Mouse (Mus musculus) embryonic facial prominence, embryonic 10.5 days (tissue): ENCODE results near the gene Tspan3. TPM values are rescaled to one million over a fixed set of nuclear protein-coding genes. Genes with fewer than 3 reads are reported as not detected.

Experiments
- DNase-seq: peaks from one replicate; pipeline ENCODE4 v3.0.0-alpha.2; 2017; ENCODE audit warnings: low spot score
- H3K27ac ChIP-seq: fragments of 300-500 bp; sonication (generic); replicated peaks from 2 replicates; pipeline ENCODE4 v1.5.1; 2016; ENCODE audit warnings: mild to moderate bottlenecking
- H3K27me3 ChIP-seq: fragments of 300-500 bp; sonication (generic); replicated peaks from 2 replicates; pipeline ENCODE4 v1.6.1; 2016; ENCODE audit warnings: low read depth, mild to moderate bottlenecking; ENCODE audit not compliant: poor library complexity, severe bottlenecking
- H3K36me3 ChIP-seq: fragments of 300-500 bp; sonication (generic); replicated peaks from 2 replicates; pipeline ENCODE4 v1.6.1; 2016; ENCODE audit warnings: mild to moderate bottlenecking, moderate library complexity
- H3K4me1 ChIP-seq: fragments of 300-500 bp; sonication (generic); 2 replicates; pipeline ENCODE4 v1.6.1; 2016
- H3K4me3 ChIP-seq: fragments of 300-500 bp; sonication (generic); 2 replicates; pipeline ENCODE4 v1.5.1; 2016; ENCODE audit warnings: mild to moderate bottlenecking, moderate library complexity
- H3K9me3 ChIP-seq: fragments of 300-500 bp; sonication (generic); 2 replicates; pipeline ENCODE4 v1.6.1; 2016; ENCODE audit warnings: mild to moderate bottlenecking
- WGBS: fragments of 180-500 bp; shearing (Covaris S2); methylation state at CpG from one replicate; pipeline ENCODE4 v1.1.7; 2016; 5-methylcytosine and 5-hydroxymethylcytosine counted together
- polyA plus RNA-seq: library from polyadenylated mRNA; unstranded; fragments of >200 nt; fragmentation: Nextera tagmentation; extraction: Ambion mirVana; gene quantifications from 2 replicates; pipeline ENCODE4 v1.2.1, GENCODE M21; 2016

Gene Tspan3
- 474 and 482 TPM in 2 replicates for polyA plus RNA-seq

GRCm38 (mm10) chr9:56165377-56165776 lies at the start of gene Tspan3:
TSS of gene Tspan3 (minus strand) at chr9:56165477.
- H3K27ac ChIP-seq = no peak within 1 kb of the TSS
- WGBS = 93% methylated on average over 6 of the region's 6 CpGs
- no peaks in the 10 kb centered on the region for H3K9me3 ChIP-seq
- peaks cover 50% of the 10 kb centered on the region for H3K4me1 ChIP-seq
- no peaks in the 10 kb centered on the region for H3K27me3 ChIP-seq
- no peak within 1 kb of the TSS for H3K4me3 ChIP-seq
- H3K36me3 ChIP-seq = no peaks in the 10 kb centered on the region
- no peak for DNase-seq

DNA sequence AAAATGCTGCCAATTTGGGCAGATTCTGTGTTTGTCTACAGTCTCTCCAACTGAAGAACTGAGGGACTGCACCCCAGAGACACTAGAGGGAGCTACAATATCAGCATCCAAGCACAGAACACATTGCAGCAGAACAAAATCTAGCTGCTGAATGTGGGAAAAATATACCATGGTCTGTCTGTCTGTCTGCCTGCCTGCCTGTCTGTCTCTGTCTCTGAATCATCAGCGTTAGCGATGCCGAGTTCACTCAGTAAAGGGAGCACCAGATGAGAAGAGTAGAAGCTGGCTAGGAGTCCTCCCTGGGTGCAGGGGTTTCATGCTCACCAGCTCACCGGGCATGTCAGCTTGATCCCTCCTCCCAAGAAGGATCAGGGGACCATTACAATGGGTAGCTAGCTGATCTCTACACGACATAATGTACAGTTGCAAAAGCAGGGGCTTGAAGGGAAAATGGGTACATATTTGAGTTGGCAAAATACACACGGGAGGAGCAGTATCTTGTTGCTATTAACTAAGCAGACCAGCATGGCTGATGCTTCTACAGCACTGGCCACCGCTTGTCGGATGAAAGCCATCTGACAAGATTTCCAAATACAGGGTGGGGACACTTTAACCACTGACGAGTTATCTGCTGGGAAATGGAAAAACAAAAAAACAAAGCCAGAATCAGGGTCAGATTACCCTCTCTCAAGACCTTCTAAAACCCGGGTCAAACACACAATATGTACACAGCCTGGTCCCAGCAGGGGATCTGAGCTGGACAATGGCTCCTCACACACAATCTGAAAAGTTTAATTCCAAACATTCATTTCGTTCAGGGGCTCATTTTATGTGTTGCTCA lies 48.4 kb upstream of the Tspan3 start:
- Histone ChIP-seq H3K9me3 (no peaks in the 10 kb centered on the region), H3K4me1 (peaks cover 14% of the 10 kb centered on the region), H3K27me3 (no peaks in the 10 kb centered on the region), H3K36me3 (no peaks in the 10 kb centered on the region), H3K4me3 (no peak overlapping the region; the same call in 1 of the 2 replicates), H3K27ac (no peak overlapping the region)
- peak; percentile 45 for DNase-seq
- 26% methylated on average over 11 of the region's 11 CpGs for WGBS

GRCm38 (mm10) chr9:56208817-56209216 lies 43.5 kb upstream of the Tspan3 start:
- DNase-seq = no peak
- no peaks in the 10 kb centered on the region for H3K27me3 ChIP-seq
- WGBS = 85% methylated on average over 8 of the region's 8 CpGs
- H3K4me3 ChIP-seq = no peak overlapping the region
- peaks cover 8% of the 10 kb centered on the region for H3K4me1 ChIP-seq
- H3K9me3 ChIP-seq = no peaks in the 10 kb centered on the region
- no peak overlapping the region for H3K27ac ChIP-seq
- H3K36me3 ChIP-seq = peaks cover 28% of the 10 kb centered on the region

- no peaks in the 10 kb centered on the region for H3K9me3 ChIP-seq
- 87% methylated on average over 5 of the region's 5 CpGs for WGBS
- H3K27ac ChIP-seq = no peak overlapping the region
- peaks cover 4% of the 10 kb centered on the region; the same call in 1 of the 2 replicates for H3K4me1 ChIP-seq
- H3K27me3 ChIP-seq = no peaks in the 10 kb centered on the region
- H3K36me3 ChIP-seq = peaks cover 28% of the 10 kb centered on the region
- no peak overlapping the region for H3K4me3 ChIP-seq
- no peak for DNase-seq
Observed at GRCm38 (mm10) chr9:56207516-56207915, 42.2 kb upstream of the Tspan3 start.

- H3K4me1 ChIP-seq = peaks cover 4% of the 10 kb centered on the region; the same call in 1 of the 2 replicates
- no peaks in the 10 kb centered on the region for H3K27me3 ChIP-seq
- no peaks in the 10 kb centered on the region for H3K9me3 ChIP-seq
- peaks cover 28% of the 10 kb centered on the region for H3K36me3 ChIP-seq
- H3K4me3 ChIP-seq = no peak overlapping the region
- H3K27ac ChIP-seq = no peak overlapping the region
- no peak for DNase-seq
- WGBS = 92% methylated on average over 10 of the region's 10 CpGs
Observed at GRCm38 (mm10) chr9:56207083-56207482, 41.8 kb upstream of the Tspan3 start.

GRCm38 (mm10) chr9:56205336-56205735 lies 40.1 kb upstream of the Tspan3 start:
- H3K4me1 ChIP-seq = peaks cover 18% of the 10 kb centered on the region
- WGBS = 84% methylated on average over 11 of the region's 11 CpGs
- DNase-seq = no peak
- H3K4me3 ChIP-seq = no peak overlapping the region
- no peak overlapping the region for H3K27ac ChIP-seq
- no peaks in the 10 kb centered on the region for H3K27me3 ChIP-seq
- peaks cover 28% of the 10 kb centered on the region for H3K36me3 ChIP-seq
- H3K9me3 ChIP-seq = no peaks in the 10 kb centered on the region

DNA sequence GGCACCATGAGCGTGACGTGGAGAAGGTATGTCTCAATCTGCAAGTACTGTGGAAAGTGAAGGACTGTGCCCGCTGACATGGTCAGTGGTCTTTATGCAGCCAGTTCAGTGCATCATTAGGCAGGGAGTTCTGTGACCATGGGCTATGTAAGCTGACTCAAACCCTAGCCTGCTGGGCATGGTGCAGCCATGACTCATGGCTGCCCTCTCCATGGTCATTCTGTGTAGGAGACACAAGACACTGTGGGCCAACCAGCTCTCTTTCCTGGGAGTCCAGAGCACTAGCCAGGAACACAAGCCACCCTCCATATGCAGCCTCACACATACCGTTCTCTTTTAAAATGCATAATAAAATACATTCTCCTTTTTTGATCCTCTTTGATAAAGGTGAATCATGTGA lies 39.0 kb upstream of the Tspan3 start:
- H3K27me3 ChIP-seq = 0 out of 2 replicates have a peak, but pooled peaks cover 6% of the 10 kb centered on the region
- no peak overlapping the region for H3K27ac ChIP-seq
- H3K9me3 ChIP-seq = no peaks in the 10 kb centered on the region
- H3K4me3 ChIP-seq = no peak overlapping the region
- peaks cover 23% of the 10 kb centered on the region for H3K4me1 ChIP-seq
- DNase-seq = no peak
- H3K36me3 ChIP-seq = peaks cover 28% of the 10 kb centered on the region
- 93% methylated on average over 4 of the region's 4 CpGs for WGBS

- H3K27me3 ChIP-seq = peaks cover 13% of the 10 kb centered on the region
- peaks cover 31% of the 10 kb centered on the region for H3K4me1 ChIP-seq
- no peak overlapping the region for H3K4me3 ChIP-seq
- H3K27ac ChIP-seq = no peak overlapping the region
- peaks cover 13% of the 10 kb centered on the region for H3K36me3 ChIP-seq
- no peaks in the 10 kb centered on the region for H3K9me3 ChIP-seq
- WGBS = 38% methylated on average over 14 of the region's 14 CpGs
- peak; percentile 91 for DNase-seq
Observed at GRCm38 (mm10) chr9:56200645-56201314, 35.5 kb upstream of the Tspan3 start.

- Histone ChIP-seq H3K27ac (no peak overlapping the region), H3K27me3 (peaks cover 13% of the 10 kb centered on the region), H3K4me3 (no peak overlapping the region), H3K36me3 (peaks cover 7% of the 10 kb centered on the region; the same call in 1 of the 2 replicates), H3K9me3 (no peaks in the 10 kb centered on the region), H3K4me1 (peaks cover 29% of the 10 kb centered on the region)
- DNase-seq = peak; percentile 6
- 59% methylated on average over 2 of the region's 2 CpGs for WGBS
Observed at GRCm38 (mm10) chr9:56200200-56200599, 34.9 kb upstream of the Tspan3 start.

DNA sequence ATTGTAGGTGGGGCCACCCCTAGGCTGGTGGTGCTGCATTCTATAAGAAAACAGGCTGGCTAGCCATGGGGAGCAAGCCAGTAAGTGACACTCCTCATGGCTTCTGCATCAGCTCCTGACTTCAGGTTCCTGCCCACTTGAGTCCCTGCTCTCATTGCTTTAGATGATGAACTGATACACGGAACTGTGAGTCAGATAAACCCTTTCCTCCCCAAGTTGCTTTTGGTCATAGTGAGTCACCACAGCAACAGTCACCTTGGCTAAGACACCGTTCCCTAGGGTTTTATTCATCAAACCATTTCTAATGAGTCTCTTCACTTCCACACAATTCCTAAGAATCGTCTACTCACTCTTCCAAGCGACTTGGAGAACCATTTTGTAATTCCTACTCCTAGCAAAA lies 31.6 kb upstream of the Tspan3 start:
- H3K4me1 ChIP-seq = peaks cover 51% of the 10 kb centered on the region
- no peaks in the 10 kb centered on the region for H3K36me3 ChIP-seq
- H3K27me3 ChIP-seq = peaks cover 28% of the 10 kb centered on the region
- no peak overlapping the region for H3K27ac ChIP-seq
- no peak for DNase-seq
- H3K9me3 ChIP-seq = no peaks in the 10 kb centered on the region
- H3K4me3 ChIP-seq = no peak overlapping the region
- 82% methylated on average over 4 of the region's 4 CpGs for WGBS

- no peaks in the 10 kb centered on the region for H3K36me3 ChIP-seq
- peaks cover 43% of the 10 kb centered on the region for H3K4me1 ChIP-seq
- 37% methylated on average over 3 of the region's 3 CpGs for WGBS
- H3K27ac ChIP-seq = no peak overlapping the region
- H3K27me3 ChIP-seq = peaks cover 28% of the 10 kb centered on the region
- no peak overlapping the region for H3K4me3 ChIP-seq
- DNase-seq = no peak
- no peaks in the 10 kb centered on the region for H3K9me3 ChIP-seq
Observed at GRCm38 (mm10) chr9:56195193-56195592, 29.9 kb upstream of the Tspan3 start.

GRCm38 (mm10) chr9:56191498-56192455 lies 26.5 kb upstream of the Tspan3 start:
- Histone ChIP-seq H3K9me3 (no peaks in the 10 kb centered on the region), H3K4me3 (no peak overlapping the region), H3K36me3 (no peaks in the 10 kb centered on the region), H3K27me3 (peaks cover 16% of the 10 kb centered on the region), H3K4me1 (peaks cover 31% of the 10 kb centered on the region), H3K27ac (no peak overlapping the region)
- WGBS = 66% methylated on average over 11 of the region's 11 CpGs
- DNase-seq = no peak
